Mouse (Mus musculus) liver, embryonic 13.5 days (tissue): Measurements from ENCODE around the gene Nxpe4. TPM values are rescaled to one million over a fixed set of nuclear protein-coding genes. Genes with fewer than 3 reads are reported as not detected.

Experiments
- ATAC-seq: fragments of 200-750 bp; cut with Nextera tagmentation; 2 replicates; pipeline ENCODE4 v1.8.0; 2017; ENCODE audit warnings: low read depth, mild to moderate bottlenecking, moderate number of reproducible peaks, moderate library complexity
- DNase-seq: peaks from one replicate; pipeline ENCODE4 v3.0.0; 2022
- H3K27ac ChIP-seq: fragments of 300-500 bp; sonication (generic); 2 replicates; pipeline ENCODE4 v1.5.1; 2015; ENCODE audit warnings: moderate library complexity, mild to moderate bottlenecking, inconsistent platforms
- H3K27me3 ChIP-seq: fragments of 300-500 bp; sonication (generic); 2 replicates; pipeline ENCODE4 v1.6.1; 2015; ENCODE audit warnings: mild to moderate bottlenecking, inconsistent platforms
- H3K36me3 ChIP-seq: fragments of 300-500 bp; sonication (generic); 2 replicates; pipeline ENCODE4 v1.6.1; 2015; ENCODE audit warnings: mild to moderate bottlenecking, inconsistent platforms
- H3K4me1 ChIP-seq: fragments of 300-500 bp; sonication (generic); replicated peaks from 2 replicates; pipeline ENCODE4 v1.6.1; 2015; ENCODE audit warnings: inconsistent platforms
- H3K4me2 ChIP-seq: fragments of 300-500 bp; sonication (generic); 2 replicates; pipeline ENCODE4 v1.6.1; 2015; ENCODE audit warnings: inconsistent platforms, mild to moderate bottlenecking, moderate library complexity
- H3K4me3 ChIP-seq: fragments of 300-500 bp; sonication (generic); replicated peaks from 2 replicates; pipeline ENCODE4 v1.5.1; 2015; ENCODE audit warnings: mild to moderate bottlenecking, inconsistent platforms
- H3K9ac ChIP-seq: fragments of 300-500 bp; sonication (generic); 2 replicates; pipeline ENCODE4 v1.6.1; 2015; ENCODE audit warnings: mild to moderate bottlenecking, inconsistent platforms
- H3K9me3 ChIP-seq: fragments of 300-500 bp; sonication (generic); replicated peaks from 2 replicates; pipeline ENCODE4 v1.6.1; 2016; ENCODE audit warnings: inconsistent platforms
- WGBS: fragments of 180-500 bp; shearing (Covaris S2); methylation state at CpG from one replicate; pipeline ENCODE4 v1.1.7; 2015; ENCODE audit not compliant: insufficient replicate concordance; 5-methylcytosine and 5-hydroxymethylcytosine counted together
- polyA plus RNA-seq: library from polyadenylated mRNA; unstranded; fragments of >200 nt; fragmentation: Nextera tagmentation; extraction: Ambion mirVana; gene quantifications from 2 replicates; pipeline ENCODE4 v1.2.1, GENCODE M21; 2015

The Nxpe4 gene
- polyA plus RNA-seq, 1 experiment from 2014 or later: 7.4 TPM

DNA sequence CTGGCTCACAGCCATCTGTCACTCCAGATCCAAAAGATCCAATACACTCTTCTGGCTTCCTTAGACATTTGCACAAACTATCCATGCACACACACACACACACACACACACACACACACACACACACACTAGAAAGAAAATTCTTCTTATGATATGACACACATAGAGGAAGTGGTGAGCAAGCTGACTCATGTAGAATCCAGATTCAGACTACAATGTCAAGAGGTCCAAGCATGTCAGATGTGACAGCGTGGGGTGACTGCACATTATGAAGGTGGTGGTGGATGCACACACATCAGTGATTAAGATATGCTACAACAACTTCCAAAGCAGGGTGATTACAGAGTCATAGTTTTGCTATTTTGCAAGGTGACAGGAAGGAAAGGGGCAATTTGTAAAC lies 282.1 kb downstream of the Nxpe4 start:
- WGBS: 31% methylated on average over 1 of the region's 1 CpGs

GRCm38 (mm10) chr9:48444821-48445220 lies 283.0 kb downstream of the Nxpe4 start:
- no peak for ATAC-seq
- 54% methylated on average over 2 of the region's 2 CpGs for WGBS
- no peaks in the 10 kb centered on the region for H3K36me3 ChIP-seq

More for the DNA sequence above, 282.1 kb downstream of the Nxpe4 start:
- Histone ChIP-seq H3K27me3 (no peaks in the 10 kb centered on the region), H3K9ac (no peak overlapping the region), H3K36me3 (no peaks in the 10 kb centered on the region), H3K27ac (no peak overlapping the region), H3K9me3 (no peaks in the 10 kb centered on the region), H3K4me2 (no peak overlapping the region), H3K4me1 (no peaks in the 10 kb centered on the region), H3K4me3 (no peak overlapping the region)
- ATAC-seq (no peak), DNase-seq (no peak)

GRCm38 (mm10) chr9:48447783-48448209 lies 286.0 kb downstream of the Nxpe4 start:
- Histone ChIP-seq H3K9me3 (no peaks in the 10 kb centered on the region), H3K4me3 (no peak overlapping the region), H3K4me1 (no peaks in the 10 kb centered on the region), H3K9ac (no peak overlapping the region), H3K36me3 (no peaks in the 10 kb centered on the region), H3K27me3 (no peaks in the 10 kb centered on the region), H3K4me2 (no peak overlapping the region), H3K27ac (no peak overlapping the region)
- ATAC-seq (no peak; the same call in 1 of the 2 replicates), DNase-seq (peak; percentile 4)
- WGBS: 22% methylated on average over 5 of the region's 5 CpGs

More at GRCm38 (mm10) chr9:48444821-48445220, 283.0 kb downstream of the Nxpe4 start:
- H3K4me1 ChIP-seq: no peaks in the 10 kb centered on the region
- H3K27ac ChIP-seq: no peak overlapping the region
- H3K9me3 ChIP-seq: no peaks in the 10 kb centered on the region
- no peak overlapping the region for H3K4me3 ChIP-seq
- H3K27me3 ChIP-seq: no peaks in the 10 kb centered on the region
- H3K4me2 ChIP-seq: no peak overlapping the region
- DNase-seq: no peak
- H3K9ac ChIP-seq: no peak overlapping the region

Other genes with a start within 250 kb of the Nxpe4 start
- 153 and 173 TPM in 2 replicates for gene Nxpe2, start 191.4 kb downstream of the Nxpe4 start, polyA plus RNA-seq